Mouse (Mus musculus) spleen, adult 12 weeks (tissue): ENCODE data around the gene Hook2.

Experiments used
- DNase-seq: peaks from one replicate; pipeline ENCODE4 v3.0.0; 2022; ENCODE audit warnings: low spot score

Hook2 gene

DNA sequence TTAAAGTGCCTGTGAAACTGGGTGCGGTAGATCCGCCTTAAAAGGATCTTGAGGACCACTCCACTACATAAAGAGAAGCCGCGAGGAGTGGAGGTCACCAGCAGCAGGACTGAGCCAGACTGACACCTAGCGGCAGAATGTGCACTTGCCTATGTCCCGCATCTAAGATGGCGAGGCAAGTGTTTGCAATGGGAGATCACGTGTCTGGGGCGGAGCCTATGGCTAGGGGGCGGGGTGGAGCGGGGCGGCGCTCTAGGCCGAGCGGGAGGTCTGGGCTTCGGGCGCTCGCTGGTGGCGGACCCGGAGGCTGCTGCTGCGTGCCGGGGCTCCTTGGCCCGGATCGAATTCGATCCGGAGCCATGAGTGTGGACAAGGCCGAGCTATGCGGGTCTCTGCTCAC, at the start of gene Hook2:
TSS of gene Hook2 (plus strand) at position 255 of the 400 bp plus-strand sequence.
- peak; percentile 93 for DNase-seq

DNA sequence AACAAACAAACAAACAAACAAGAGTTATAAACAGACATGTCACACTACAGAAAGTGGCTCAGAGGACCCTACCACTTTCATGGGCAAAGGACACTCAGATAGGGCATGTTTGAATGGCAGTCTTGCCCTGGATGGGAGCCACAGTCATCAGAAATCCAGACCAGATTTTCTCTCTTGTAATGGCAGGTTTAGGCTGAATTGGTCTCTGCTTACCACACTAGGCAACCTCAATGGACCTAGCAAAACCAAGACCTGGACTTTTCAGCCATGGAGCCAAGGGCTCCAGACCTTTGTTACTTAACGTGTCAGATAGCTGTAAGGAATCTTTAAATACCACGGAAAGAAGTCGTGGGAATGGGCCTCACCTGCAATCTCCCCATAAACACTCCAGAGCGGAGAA, 46.7 kb upstream of the Hook2 start:
- DNase-seq = no peak

DNA sequence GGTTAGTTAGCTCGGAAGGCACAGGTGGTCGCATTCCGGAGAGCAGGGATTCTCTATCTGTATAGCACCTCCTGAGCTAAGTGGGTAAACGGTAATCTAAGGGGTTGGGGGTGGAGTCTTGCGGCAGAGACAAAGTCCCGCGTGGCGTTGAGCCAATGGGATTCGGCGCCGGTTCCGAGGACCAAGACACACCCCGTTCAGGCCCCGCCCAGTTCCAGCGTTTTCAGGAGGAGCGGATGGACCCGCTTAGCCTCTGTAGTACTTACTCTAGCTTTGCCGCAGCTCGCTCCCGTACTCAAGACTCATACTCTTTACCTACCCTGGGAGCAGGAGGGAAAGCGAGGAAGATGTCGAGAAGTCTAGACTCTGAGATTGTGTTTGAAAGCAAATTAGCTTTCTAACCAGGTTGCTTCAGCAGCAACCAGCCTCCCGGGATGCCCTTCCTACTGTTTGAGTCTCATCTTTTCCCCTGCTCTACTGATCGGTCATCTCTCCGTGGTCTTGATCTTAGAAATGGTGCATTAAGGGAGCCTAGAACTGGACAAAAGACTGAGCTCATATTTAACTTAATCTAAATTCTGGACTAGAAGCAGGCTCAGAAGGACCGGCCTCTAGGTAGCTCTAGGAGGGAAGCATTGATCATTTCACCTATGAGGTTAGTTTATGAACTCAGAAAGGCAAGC, 45.8 kb upstream of the Hook2 start:
- peak; percentile 50 for DNase-seq

DNA sequence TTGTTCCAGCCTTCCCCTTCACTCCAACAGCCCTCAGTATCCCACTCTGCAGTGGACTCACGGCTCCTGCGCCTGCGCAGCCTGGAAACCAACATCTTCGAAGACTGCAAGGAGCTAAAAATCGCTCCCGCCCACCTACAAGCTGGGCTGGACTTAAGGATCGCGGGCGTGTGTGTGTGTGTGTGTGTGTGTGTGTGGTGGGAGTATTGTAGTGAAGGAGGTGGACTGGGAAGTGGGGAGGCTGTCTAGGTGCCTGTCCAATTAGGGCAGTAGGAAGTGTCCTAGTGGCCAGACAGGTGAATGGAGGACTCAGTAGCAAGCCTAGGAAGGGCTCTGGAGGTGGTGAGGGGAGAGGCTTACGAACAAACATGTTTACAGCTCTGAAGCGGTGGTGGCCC, 45.2 kb upstream of the Hook2 start:
- no peak for DNase-seq

DNA sequence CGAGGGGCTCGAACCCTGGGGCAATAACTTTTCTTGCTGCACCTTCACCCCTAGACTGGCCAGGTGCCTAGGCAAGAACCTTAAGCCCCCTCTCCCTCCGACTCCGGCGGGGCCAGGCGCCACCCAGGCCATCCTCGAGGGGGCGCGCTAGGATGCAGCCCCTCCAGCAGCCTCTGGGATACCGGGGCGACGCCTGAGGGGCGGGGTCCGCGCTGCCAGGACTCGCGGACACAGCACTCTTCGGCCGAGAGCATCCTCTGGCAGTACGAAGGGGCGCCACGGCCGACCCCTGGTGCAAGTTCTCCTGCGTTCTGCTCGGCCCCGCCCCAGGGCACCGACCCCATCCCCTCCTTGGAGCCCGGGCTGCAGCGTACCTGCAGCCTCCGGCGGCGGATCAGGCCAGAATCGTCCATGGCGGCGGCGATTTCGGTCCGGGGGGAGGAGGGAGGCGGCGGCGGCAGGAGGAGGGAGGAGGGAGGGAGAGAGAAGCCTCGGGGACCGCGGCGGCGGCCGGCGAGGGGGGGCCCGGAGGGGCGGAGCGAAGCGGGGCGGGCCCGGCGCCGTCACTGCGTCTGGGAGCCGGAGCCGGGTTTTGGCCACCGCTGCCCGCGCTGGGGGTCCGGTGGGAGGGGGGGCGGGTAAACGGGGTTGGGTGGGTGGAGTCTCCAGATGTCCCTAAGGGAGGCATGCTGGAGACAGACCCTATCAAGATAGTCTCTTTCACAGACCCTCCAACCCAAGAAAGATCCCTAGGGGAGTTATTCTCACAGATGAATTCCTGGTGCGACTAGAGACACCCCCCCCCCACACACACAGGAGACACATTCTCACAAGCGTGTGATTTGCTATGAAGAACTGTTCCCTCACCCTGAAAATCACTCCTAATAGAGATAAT, 44.5 kb upstream of the Hook2 start:
- no peak for DNase-seq

GRCm38 (mm10) chr8:84946528-84947240, 43.7 kb upstream of the Hook2 start, which contains the start of gene Rtbdn:
TSS of gene Rtbdn (plus strand) at chr8:84946991.
- no peak for DNase-seq

GRCm38 (mm10) chr8:84947241-84947545, 43.2 kb upstream of the Hook2 start:
- no peak for DNase-seq

DNA sequence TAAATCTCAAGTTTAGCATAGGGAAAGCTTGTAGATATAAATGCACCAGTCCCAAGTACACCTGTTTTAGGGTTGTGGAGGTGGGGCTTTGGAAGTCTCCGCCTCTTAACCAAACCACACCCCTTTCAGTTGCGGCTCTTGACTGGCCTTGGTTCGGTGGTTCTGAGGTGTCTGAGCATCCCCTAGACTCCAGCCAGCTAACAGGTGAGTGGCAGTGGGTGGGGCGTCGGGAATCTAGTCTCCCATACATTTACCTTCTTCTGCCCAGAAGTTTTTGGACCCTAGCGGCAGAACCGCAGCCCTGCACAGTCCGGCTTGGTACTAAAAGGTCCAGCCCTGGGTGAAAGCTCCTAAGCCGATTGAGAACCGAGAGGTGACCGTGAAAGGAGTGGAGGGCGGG, 40.6 kb upstream of the Hook2 start:
- no peak for DNase-seq

DNA sequence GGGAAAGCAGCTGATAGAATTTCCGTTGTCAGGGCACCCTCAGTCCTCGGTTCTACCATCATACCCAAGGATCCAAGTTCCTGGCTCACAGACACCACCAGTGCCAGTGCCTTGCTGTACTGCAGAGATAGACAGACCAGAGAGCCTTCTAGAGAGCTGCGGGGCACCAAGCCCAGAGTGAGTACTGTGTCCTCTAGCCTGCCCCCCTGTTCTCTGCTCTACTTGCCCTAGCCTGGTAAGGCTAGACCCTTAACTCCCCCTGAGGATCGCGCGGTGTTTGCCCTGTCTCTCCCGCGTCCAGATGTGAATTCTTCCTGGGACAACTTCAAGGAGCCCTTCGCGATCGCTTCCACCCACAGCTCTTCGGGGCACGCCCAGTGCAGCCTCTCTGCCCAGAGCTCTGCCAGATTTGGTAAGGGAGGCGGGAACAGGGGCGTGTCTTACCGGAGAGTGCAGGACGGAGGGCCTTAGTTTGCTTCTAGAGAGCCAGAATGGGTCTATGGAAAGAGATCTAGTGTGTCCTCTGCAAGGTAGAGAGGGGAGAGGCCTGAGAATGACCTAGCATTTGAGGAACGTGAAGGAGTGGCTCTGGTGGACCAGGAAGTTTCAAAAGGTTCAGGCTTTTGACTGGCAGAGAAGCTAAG, 37.7 kb upstream of the Hook2 start:
- DNase-seq = no peak

- no peak for DNase-seq
Measured at GRCm38 (mm10) chr8:84956768-84957167, 33.6 kb upstream of the Hook2 start.

- DNase-seq = no peak
Measured at GRCm38 (mm10) chr8:84959811-84960210, 30.6 kb upstream of the Hook2 start.

DNA sequence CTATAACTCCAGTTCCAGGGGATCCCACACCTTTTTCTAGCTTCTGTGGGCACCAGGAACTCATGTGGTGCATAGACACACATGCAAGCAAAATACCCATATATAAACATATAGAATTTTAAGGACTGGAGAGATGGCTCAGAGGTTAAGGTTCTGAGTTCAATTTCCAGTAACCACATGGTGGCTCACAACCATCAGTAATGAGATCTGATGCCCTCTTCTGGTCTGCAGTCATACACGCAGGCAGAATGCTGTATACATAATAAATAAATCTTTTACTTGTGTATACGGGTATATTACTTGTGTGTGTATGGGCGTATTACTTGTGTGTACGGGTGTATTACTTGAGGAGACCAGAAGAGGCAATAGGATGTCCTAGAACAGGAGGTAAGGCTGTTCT, 26.5 kb upstream of the Hook2 start:
- no peak for DNase-seq

DNA sequence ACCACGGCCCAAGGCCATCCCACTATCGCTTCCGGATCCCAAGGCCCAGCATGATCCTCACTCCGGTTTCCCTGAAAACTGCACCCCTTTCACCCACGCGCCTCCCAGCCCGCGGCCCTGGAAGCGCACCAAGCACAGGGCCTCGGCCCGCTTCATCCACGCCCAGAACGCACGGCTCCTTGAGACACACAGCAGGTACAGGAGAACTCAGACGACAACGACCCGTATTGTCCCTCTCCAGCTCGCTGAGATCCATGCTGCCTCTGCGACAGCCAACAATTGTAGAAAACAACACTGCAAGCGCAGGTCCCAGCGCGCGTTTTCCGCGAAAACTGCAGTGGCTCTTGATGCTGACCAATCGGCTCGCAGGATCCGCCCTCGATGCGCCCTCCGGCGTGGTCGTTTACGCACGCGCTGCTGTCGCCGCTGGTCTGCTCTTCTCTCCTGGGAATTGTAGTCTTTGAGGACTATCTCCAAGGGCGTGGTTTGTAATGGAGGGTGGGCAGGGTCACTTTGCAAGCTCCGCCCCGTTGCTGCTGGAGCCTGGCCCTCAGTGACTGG, 24.6 kb upstream of the Hook2 start:
- DNase-seq = peak; percentile 87

DNA sequence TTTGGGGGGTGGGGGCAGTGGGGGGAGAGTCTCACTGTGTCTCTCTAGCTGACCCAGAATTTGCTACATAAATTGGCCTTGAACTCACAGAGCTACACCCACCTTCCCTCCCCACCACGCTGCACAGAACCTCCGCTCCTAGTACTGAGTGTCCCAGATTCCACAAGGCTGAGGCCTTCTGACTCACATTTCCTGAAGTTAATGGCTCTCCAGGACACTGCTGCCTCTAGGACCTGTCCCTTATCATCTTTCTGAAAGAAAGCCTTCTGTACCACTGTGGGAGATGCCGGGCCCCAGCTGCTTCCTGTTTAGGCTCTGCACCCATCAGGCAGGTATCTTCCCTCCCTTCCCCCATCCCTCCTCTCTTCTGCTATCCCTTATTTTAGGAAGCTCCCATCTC, 23.8 kb upstream of the Hook2 start:
- no peak for DNase-seq

GRCm38 (mm10) chr8:84967532-84968304, 22.7 kb upstream of the Hook2 start:
- DNase-seq = no peak

- DNase-seq = no peak
Measured at GRCm38 (mm10) chr8:84968650-84969049, 21.8 kb upstream of the Hook2 start.

DNA sequence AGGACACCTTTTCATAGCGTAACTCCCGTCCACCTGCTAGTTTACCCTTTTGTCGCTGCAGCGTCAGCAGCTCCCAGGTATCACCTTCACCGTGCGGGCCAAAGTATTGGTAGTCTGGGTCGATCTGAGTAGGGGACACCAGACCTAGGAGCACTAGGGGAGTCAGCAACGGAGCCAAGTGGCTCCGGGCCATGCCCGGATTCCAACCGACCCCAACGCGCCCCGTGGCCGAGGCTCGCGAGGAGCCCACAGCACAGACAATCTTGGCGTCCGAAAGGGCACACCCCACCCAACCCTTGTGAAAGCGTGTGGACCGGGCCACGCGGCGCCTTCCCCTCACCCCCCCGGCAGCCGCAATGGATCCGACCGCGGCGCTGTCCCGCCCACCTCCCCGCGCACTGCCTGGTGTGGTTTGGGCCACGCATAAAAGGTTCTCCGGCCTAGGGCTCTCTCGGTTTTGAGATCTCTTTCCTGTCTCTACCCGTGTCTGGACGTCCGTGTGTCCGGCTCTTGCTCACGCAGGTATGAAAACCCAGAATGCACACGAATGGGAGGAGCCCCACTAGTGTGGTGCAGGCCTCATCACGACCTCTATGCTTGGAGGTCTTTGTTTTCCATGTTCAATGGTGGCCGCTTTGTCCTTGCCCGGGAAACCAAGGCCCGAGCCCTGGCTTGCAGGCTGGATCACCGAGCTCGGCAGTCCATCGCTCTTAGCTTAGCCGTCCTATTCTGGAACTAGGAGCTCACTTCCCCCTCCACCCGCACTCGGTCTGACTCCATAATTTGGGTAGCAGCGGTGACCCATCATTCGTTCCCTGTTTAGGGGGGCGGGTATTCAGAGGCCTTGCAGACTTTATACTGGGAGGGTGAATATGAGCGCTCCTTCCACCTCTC, 20.9 kb upstream of the Hook2 start, which contains the start of the genes Gm49661, Prdx2 and Rnaseh2a:
TSS of gene Gm49661 (minus strand) at position 193 of the 894 bp plus-strand sequence.
TSS of gene Prdx2 (plus strand) at position 347 of the 894 bp plus-strand sequence.
TSS of gene Rnaseh2a (minus strand) at position 527 of the 894 bp plus-strand sequence.
- peak; percentile 66 for DNase-seq

DNA sequence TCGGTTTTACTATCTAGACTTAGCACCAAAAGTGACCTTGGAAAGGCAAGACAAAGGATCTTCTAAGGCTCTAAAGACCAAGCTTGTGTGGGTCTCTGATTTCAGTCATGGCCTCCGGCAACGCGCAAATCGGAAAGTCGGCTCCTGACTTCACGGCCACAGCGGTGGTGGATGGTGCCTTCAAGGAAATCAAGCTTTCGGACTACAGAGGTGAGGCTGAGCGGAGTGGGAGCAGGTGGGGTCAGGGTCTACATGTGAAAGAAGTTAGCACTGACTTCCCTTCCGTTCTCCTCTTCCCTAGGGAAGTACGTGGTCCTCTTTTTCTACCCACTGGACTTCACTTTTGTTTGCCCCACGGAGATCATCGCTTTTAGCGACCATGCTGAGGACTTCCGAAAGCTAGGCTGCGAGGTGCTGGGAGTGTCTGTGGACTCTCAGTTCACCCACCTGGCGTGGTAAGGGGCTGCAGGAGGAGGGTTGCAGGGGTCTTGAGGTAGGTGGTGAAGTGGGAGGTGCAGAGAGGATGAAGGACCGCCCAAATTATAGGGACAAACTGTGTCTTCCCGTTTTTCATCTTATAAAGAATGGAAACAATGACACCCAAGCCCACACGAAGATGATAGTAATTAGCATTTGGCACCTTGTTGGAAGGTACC, 20.1 kb upstream of the Hook2 start:
- no peak for DNase-seq

DNA sequence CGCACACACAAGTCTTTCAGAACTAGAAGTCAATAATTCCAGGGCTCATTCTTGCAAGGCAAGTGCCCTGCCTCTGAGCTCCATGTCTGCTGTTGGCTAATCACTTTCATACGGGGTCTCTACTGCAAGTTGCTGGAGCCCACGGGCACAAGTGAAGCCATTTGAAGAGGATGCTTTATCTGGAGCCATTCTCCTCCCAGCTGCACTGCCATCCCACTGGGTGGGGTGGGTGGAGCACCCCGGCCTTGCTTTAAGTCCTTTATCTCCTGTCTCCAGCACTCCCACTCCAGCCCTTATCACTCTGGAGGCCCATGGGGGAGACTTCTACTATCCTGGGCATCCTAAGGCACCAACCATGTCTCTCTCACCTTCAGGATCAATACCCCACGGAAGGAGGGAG, 19.5 kb upstream of the Hook2 start:
- peak; percentile 72 for DNase-seq
